Comparison of ENCODE assay signal across 8 mouse cellular contexts in the genomic region with DNA sequence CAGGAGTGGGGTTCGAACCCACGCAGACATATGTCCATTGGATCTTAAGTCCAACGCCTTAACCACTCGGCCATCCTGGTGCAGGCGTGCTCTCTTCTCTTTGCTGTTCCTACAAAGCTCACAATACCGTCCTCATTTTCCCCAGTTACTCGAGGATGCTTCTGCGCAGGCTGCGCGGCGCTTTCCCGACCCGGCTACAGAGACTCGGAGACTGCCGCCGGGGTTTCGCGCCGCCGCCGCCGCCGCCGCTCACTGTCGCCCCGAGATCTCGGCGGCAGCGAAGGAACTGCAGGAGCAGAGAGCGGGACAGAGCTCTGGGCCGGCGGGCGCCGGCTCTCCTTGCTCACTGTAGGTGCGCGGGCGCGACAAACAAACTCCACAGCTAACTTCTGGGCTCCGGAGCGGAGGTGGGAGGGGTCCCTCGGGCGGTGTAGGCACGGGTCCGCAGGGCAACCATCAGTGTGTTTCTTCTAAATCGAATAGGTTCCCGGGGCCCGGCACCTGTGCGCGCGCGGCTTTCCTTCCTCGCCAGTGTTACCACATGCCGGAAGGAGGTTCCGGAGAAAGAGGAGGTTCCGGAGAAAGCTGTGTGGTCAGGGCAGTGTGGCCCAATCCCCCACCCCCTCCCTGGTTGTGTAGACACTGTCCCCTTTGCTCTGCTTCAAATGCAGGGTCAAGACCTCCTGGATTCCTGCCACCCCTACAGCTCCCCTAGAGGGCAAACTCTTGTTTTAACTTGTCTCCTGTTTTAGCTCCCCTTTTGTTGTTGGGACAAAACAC. TPM values are rescaled to one million over a fixed set of nuclear protein-coding genes. Genes with fewer than 3 reads are reported as not detected.
DNase-seq lines count a peak whose midpoint lies in the region; ATAC-seq lines count a peak whose summit lies in the region.

No protein-coding gene starts in this region.

- peak overlapping the region; percentile 88 for H3K27ac ChIP-seq in hindbrain, embryonic 15.5 days (replicated peaks)

- peak overlapping the region; percentile 61 for H3K9ac ChIP-seq in hindbrain, embryonic 15.5 days

- H3K4me2 ChIP-seq in hindbrain, embryonic 15.5 days, result peak overlapping the region; percentile 71

- H3K36me3 ChIP-seq in hindbrain, embryonic 15.5 days, result no peaks in the 10 kb centered on the region

- peak; percentile 96 for ATAC-seq in hindbrain, embryonic 15.5 days (ENCODE audit: low FRiP score, low read depth)

- under 1% methylated on average over 55 of the region's 55 CpGs for WGBS in hindbrain, embryonic 15.5 days

- H3K4me3 ChIP-seq in hindbrain, embryonic 15.5 days, result peak overlapping the region; percentile 61

- no peaks in the 10 kb centered on the region for H3K9me3 ChIP-seq in hindbrain, embryonic 15.5 days

- peak; percentile 87 for DNase-seq in T-cell, adult 2 months (ENCODE audit: low spot score)
- peak; percentile 90 to 99 for DNase-seq in cerebellum, postnatal 36 days
- peak; percentile 100 for DNase-seq in frontal cortex, postnatal 36 days (ENCODE audit: low spot score in 2 of 2)
- peak; percentile 95 for DNase-seq in left cerebral cortex, adult 11 months (ENCODE audit: low spot score)
- DNase-seq in lung, postnatal 4 days, result peak; percentile 91 to 96
- DNase-seq in retina, postnatal 7 days (ENCODE audit: low read depth, low spot score), result peak; percentile 93
- peak; percentile 86 for DNase-seq in urinary bladder, adult 2 months (ENCODE audit: low spot score)

- peaks cover 10% of the 10 kb centered on the region for H3K4me1 ChIP-seq in hindbrain, embryonic 15.5 days (replicated peaks)

- H3K27me3 ChIP-seq in hindbrain, embryonic 15.5 days, result no peaks in the 10 kb centered on the region

RNA-seq across cellular contexts. Expression of gene Stx11, which starts 41.3 kb away (rescaled TPM):
- polyA plus RNA-seq in hindbrain, embryonic 15.5 days (2015; fragmentation: Nextera tagmentation; extraction: Ambion mirVana), result 1.8 and 2.0 TPM in 2 replicates
- polyA plus RNA-seq in urinary bladder, adult 2 months (2012; rRNA removed), result 10.3 and 12.3 TPM in 2 replicates

RNA-seq across cellular contexts. Expression of gene Utrn, which starts 53.6 kb away (rescaled TPM):
- 25.6 and 30.2 TPM in 2 replicates for polyA plus RNA-seq in hindbrain, embryonic 15.5 days (2015; fragmentation: Nextera tagmentation; extraction: Ambion mirVana)
- polyA plus RNA-seq in urinary bladder, adult 2 months (2012; rRNA removed), result 41.1 and 53.0 TPM in 2 replicates

Comparison
In these comparisons a context has a peak if more than half of its experiments do, and no peak if none do; other contexts are left out.
1. Peak in every context shown above with its lines: DNase-seq, ATAC-seq, H3K4me3 ChIP-seq and H3K27ac ChIP-seq.